Mouse (Mus musculus): Measurements from ENCODE around the gene Eml1.

The Eml1 gene

DNA sequence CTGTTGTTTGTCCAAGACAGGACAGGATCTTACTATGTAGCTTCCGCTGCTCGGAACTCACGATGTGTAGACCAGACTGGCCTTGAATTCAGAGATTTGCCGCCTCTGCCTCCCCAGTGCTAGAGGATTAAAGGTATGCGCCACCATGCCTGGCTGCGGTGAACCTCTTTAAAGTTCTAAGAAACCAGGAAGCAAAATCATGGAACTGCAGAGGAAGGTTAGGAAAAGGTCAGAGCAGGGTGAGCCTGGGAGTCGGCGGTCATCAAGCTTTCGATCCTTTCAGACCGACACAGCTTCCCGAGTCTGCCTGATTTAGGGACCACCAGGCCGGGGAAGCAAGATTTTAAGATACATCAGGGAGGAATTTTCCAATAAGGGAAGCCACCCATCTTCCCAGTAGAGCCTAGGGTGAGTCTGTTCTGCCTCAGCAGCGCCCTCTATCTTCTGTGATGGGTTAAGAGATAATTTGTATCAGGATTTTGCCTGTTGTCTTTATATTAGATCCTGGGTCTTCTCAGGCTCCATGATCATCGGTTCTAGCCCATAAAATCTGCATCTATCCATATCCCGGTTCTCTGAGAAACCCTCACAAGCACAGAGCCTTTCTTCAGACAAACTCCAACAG lies 176.6 kb downstream of the Eml1 start:
- DNase-seq (ENCODE audit: low spot score) = no peak

DNA sequence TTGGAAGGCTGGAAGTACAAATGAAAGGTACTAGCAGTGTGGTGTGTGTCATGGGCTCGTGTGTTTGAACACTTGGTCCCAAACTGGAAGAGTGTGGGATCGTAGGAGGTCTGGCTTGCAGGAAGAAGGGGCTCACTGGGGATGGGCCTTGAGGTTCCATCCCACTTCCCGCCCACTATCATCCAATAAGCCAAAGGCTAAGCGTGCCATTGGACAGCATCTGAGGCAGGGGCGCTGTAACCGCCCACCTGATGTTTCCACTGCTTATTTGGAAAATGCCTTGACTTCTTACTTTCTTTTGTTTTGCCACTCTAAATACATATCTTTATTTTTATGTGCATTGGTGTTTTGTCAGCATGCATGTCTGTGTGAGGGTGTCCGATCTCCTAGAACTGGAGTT lies 181.0 kb downstream of the Eml1 start:
- no peak for DNase-seq (ENCODE audit: low spot score)

DNA sequence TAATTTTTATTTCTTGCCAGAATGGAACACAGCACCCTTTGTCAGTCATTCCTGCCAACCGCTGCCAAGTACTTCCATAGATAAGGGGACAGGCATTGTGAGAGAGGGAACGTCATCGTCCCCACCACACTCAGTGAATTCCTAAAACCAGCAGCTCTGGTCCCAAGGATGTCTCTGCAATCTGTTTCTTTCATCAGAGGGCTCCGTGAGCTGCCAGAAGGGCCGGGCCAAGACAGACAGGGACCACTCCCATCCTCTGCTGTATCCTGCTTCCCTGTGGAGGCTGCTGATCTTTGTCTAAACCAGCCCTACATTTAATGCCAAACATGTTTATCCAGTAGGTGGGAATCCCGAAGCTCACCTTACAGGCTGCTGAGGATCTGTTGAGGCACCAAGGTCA lies 182.3 kb downstream of the Eml1 start:
- no peak for DNase-seq (ENCODE audit: low spot score)

DNA sequence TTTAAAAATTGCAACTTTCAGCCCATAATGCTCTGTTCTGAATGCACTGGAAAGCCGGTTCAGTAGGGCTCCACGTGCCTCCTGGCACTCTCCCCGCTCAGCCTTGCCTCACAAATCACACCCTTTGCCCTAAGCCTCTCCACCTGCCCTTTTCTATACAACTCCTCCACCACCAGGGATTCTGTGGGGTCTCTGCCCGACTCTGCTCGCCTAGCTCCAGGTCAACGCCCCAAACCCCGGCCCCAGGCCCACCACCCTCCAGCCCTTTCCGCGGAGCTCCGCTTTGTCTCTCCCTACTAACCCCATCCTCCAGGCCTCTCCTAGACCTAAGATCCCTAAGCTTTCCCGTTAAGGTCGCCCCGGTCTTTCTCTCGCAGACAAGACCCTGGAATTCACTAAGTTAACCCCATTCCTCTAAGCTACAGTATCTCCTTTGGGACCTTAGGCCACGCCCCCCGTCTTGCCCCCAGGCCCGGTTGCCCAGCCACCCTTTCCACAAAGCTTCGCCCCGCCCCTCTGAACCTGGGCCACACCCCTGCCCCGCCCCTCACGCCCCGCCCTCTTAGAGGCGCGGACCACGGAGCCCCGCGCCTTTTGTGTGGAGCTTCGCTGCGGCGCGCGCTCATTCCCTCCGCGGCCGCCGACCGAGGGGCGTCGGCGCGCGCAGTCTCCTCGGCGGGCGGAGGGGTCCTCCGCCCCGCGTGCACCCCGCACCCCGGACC lies 183.5 kb downstream of the Eml1 start, which contains the start of gene Evl:
TSS of gene Evl (plus strand) at position 601 of the 722 bp plus-strand sequence.
- peak; percentile 94 for DNase-seq (ENCODE audit: low spot score)

DNA sequence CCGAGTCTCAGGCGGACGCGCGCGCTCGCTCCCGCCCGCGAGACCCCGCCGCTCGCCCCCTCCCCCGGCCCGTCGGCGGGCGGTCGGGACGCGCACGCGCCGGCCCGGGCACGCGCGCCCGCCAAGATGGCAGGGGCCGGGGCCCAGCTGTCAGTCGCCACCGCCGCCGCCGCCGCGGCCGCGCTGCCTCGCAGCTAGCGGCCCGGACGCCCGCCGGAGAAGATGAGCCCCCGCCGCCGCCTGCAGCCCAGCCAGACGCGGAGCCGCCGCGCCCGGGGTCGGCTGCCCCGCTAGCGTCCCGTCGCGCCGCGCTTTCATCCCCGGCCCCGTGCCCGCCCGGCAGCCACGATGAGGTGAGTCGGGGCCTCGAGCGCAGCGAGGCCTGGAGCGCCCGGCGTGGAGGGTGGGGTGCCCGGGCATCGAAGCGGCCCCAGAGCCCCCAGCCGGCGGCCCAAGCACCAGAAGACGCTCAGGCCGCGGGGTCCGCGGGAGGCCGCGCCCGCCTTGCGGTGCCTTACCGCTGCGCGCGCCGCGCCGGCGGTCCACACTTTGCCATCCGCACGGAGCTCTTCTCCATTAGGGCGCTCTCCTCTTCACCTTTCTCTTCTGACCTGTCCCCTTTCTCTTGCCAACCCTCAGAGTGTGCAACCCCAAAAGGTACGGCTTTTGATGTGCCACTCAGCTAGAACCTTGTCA lies 184.3 kb downstream of the Eml1 start:
- peak; percentile 42 for DNase-seq (ENCODE audit: low spot score)

DNA sequence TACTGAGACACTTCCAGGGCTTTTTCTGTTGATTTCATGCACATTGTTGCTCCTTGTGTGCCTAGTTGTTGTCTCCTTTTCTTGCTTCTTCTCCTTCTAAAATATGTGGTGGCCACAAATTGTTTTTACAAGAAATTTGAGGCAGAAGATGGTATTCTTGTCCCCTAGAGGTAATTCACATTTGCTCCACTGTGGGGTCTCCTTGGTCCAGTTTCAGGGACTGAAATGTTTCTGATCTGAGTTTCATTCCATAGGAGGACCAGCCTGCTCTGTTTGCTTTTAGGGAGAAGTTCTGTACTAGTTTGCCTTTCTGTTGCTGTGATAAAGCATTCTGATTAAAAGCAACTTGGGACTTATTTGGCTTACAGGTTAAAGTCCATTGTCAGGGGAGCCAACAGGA lies 187.4 kb downstream of the Eml1 start:
- no peak for DNase-seq (ENCODE audit: low spot score)

DNA sequence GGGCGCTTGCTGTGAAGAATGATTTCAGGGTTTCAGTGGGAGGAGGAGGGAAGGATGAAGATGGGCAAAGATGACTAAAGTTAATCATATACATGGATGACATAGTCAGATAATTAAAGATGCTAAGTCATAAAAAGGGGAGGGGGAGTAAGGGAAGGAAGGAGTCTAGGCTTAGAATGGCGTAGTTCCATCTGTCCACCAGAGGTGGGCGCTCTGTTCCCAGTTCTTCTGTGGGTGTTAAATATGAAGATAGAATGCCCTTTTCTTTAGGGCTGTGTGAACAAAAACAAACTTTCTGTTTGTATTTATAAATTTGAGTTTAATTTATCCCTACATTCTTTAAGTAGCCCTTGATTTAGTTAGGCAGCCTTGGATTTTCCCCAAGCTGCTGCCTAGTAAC lies 192.5 kb downstream of the Eml1 start:
- DNase-seq (ENCODE audit: low spot score) = no peak

DNA sequence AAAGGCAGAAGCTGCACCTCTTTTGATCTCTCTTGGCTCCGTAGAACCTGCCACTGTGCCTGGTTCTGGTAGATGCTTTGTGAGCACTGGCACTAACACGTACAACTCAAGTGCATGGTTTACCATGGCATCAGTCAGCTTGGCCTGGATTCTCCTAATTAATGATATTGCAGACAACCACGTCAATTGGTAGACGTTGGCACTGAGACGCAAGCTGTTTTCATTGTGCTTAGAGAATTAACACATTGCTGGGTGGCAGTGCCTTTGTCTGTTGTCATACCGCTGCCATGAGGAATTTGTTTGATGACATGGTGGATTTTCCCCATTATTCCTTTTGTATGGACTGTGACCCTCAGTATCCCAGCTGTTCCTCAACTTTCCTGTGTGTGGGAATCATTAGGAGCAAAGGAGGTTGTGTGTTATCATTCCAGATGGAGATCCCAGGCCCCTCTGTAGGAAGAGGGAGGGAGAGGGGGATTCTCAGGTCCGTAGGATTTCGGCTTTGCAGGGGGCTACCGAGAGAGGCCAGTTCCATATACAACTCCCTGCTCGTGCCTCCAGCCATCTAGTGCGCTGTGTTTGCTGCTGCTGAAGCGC lies 194.3 kb downstream of the Eml1 start:
- no peak for DNase-seq (ENCODE audit: low spot score)

DNA sequence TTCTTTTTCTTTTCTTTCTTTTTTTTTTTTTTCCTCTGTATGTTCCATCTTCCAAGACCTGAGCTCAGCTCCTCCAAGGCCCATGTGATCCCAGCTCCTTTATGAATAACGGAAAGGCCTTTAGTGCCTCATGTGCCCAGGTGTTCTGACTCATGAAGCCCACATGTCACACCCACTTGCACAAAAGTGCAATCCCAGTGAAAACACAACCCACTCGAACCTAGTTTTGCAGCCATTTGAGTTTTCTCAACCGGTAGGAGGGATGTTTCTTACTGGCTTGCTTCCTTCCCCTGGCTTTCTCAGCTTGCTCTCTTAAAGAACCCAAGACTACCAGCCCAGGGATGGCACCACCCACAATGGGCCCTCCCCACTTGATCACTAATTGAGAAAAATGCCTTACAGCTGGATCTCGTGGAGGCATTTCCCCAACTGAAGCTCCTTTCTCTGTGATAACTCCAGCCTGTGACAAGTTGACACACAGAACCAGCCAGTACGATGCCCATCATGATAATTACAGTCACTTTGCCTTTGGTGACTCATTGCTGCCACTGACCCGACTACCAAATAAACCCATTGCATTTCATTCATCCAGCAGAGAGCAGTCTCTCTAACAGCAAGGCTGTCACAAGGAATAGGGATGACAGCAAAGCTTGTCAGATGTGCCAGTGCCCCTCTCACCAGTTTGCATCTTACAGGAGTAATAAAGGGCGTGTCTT lies 208.6 kb downstream of the Eml1 start:
- no peak for DNase-seq (ENCODE audit: low spot score)

DNA sequence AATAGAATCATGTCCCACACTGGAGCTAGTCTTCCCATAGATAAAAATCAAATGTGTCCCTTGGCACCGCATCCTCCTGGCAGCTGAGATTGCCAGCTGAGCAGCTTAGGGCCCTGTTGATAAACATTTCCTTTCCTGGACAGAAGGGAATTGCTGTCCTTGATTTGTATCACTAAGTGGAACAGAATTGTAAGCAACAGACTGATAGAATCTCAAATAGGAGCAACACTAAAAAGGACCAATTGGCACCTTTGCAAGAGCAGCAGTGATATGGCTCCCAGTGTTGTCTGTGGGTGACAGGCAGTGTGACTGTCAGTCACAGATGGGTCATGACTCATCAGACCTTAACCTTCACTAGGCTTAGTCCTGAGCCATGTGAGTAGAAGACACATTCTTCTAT lies 213.0 kb downstream of the Eml1 start:
- DNase-seq (ENCODE audit: low spot score) = no peak

Measured in yolk sac, embryonic 10.5 days (tissue).